Mouse (Mus musculus) thymus, adult 2 months (tissue): ENCODE results near the gene Bzw1.

ENCODE experiments used
- CTCF ChIP-seq: fragments of 200-500 bp; IDR thresholded peaks from 2 replicates; pipeline ENCODE4 v1.5.1; 2012; ENCODE audit warnings: mild to moderate bottlenecking, control low read depth, low read length, moderate library complexity, borderline replicate concordance; ENCODE audit not compliant: control insufficient read depth, poor library complexity, insufficient read depth; ENCODE audit errors: extremely low read depth
- POLR2A ChIP-seq: fragments of 200-500 bp; IDR thresholded peaks from 2 replicates; pipeline ENCODE4 v1.6.1; 2012; ENCODE audit warnings: mild to moderate bottlenecking, low read length, control low read depth, moderate library complexity; ENCODE audit not compliant: control insufficient read depth, poor library complexity, insufficient read depth; ENCODE audit errors: extremely low read depth

DNA sequence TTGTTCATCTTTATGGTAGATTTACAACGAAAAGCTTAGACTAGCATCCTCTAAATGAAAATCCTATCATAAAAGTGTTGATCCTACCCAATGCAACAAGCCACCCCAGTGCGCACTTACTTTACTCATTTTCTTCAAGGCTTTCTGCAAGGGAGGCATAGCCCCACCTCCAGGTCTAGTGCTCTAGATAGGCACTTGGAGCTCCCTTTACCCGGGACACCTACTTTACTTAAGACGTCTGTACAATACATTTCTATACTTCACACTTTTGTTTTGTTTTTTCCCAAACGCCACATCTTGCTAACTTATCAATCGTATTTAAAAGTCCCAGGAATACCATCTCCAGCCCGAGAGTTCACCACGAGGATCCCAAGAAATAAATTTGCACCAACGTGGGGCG, 52.0 kb downstream of the Bzw1 start:
- TF ChIP-seq POLR2A, result no peak
- no peak for TF ChIP-seq CTCF
